Mouse (Mus musculus) cerebellum, adult 2 months (tissue): ENCODE data around the gene Phactr2.
"Not testable (repeated sequence)": the region's sequence is repeated elsewhere in the genome, so short reads cannot be mapped to it uniquely, and the experiment has no call there.

Source experiments
- CTCF ChIP-seq: fragments of 200-500 bp; IDR thresholded peaks from 2 replicates; pipeline ENCODE4 v1.5.1; 2011; ENCODE audit warnings: low read depth, mild to moderate bottlenecking, control low read depth, low read length, moderate library complexity, borderline replicate concordance; ENCODE audit not compliant: insufficient read depth
- POLR2A ChIP-seq: fragments of 200-500 bp; IDR thresholded peaks from 2 replicates; pipeline ENCODE4 v1.6.1; 2011; ENCODE audit warnings: low read length, control low read depth, borderline replicate concordance; ENCODE audit not compliant: insufficient read depth

- not testable (repeated sequence) for TF ChIP-seq CTCF, POLR2A
Observed at GRCm38 (mm10) chr10:13193496-13193895, 280.7 kb downstream of the Phactr2 start.
